Mouse (Mus musculus): ENCODE data around the gene Gm3159. TPM values are rescaled to one million over a fixed set of nuclear protein-coding genes. Genes with fewer than 3 reads are reported as not detected.

The Gm3159 gene
- total RNA-seq (2023; ENCODE audit: inconsistent age), result not detected in 4 replicates

GRCm38 (mm10) chr14:4397226-4397625, at the start of gene Gm3159:
TSS of gene Gm3159 (plus strand) at chr14:4397526.

GRCm38 (mm10) chr14:4414965-4415835, 17.9 kb downstream of the Gm3159 start, which contains the start of gene Gm3164:
TSS of gene Gm3164 (plus strand) at chr14:4415448.

GRCm38 (mm10) chr14:4430692-4431091, 33.4 kb downstream of the Gm3159 start, which contains the start of gene Gm3173:
TSS of gene Gm3173 (plus strand) at chr14:4430992.

Other genes with a start within 250 kb of the Gm3159 start
- gene Gm3127, start 232.5 kb upstream of the Gm3159 start, total RNA-seq (2023; ENCODE audit: inconsistent age), result not detected in 4 replicates
- not detected in 4 replicates for gene Gm2974, start 214.9 kb upstream of the Gm3159 start, total RNA-seq (2023; ENCODE audit: inconsistent age)
- not detected in 4 replicates for gene Gm3138, start 147.9 kb upstream of the Gm3159 start, total RNA-seq (2023; ENCODE audit: inconsistent age)
- gene Gm3149, start 80.2 kb upstream of the Gm3159 start, total RNA-seq (2023; ENCODE audit: inconsistent age), result not detected in 4 replicates
- gene 2610042L04Rik, start 62.8 kb upstream of the Gm3159 start, total RNA-seq (2023; ENCODE audit: inconsistent age), result not detected in 4 replicates
- gene Gm3164, start 17.9 kb downstream of the Gm3159 start, total RNA-seq (2023; ENCODE audit: inconsistent age), result not detected in 4 replicates
- not detected in 4 replicates for gene Gm3173, start 33.5 kb downstream of the Gm3159 start, total RNA-seq (2023; ENCODE audit: inconsistent age)
- not detected in 4 replicates for gene Gm3182, start 84.2 kb downstream of the Gm3159 start, total RNA-seq (2023; ENCODE audit: inconsistent age)
- not detected in 4 replicates for gene Gm3047, start 157.9 kb downstream of the Gm3159 start, total RNA-seq (2023; ENCODE audit: inconsistent age)
- not detected in 4 replicates for gene Gm8159, start 234.8 kb downstream of the Gm3159 start, total RNA-seq (2023; ENCODE audit: inconsistent age)